Mouse (Mus musculus) MEL (cell line): Measurements from ENCODE around the gene Mul1. TPM values are rescaled to one million over a fixed set of nuclear protein-coding genes. Genes with fewer than 3 reads are reported as not detected.

Experiments used
- DNase-seq: peaks from one replicate; pipeline ENCODE4 v3.0.0; 2011; ENCODE audit warnings: low read depth, low spot score
- H3K27ac ChIP-seq: 2 replicates; pipeline ENCODE4 v1.5.1; 2012; ENCODE audit warnings: low read depth, mild to moderate bottlenecking, control low read depth, low read length, moderate library complexity; ENCODE audit not compliant: control insufficient read depth
- H3K27me3 ChIP-seq, 2 experiments: fragments of 150-350 bp in 1 of 2; sonication (generic) in 1 of 2; 2 replicates each; pipeline ENCODE4 v1.6.1; 2012; ENCODE audit warnings: low read length in 2 of 2, mild to moderate bottlenecking in 2 of 2, improper control_type of control experiment in 1 of 2, moderate library complexity in 1 of 2; ENCODE audit not compliant: insufficient read depth in 2 of 2, control insufficient read depth in 1 of 2
- H3K36me3 ChIP-seq, 2 experiments: 2 replicates each; pipeline ENCODE4 v1.6.1; 2012 to 2014; ENCODE audit warnings: low read length in 2 of 2, improper control_type of control experiment in 1 of 2, inconsistent platforms in 1 of 2, mild to moderate bottlenecking in 1 of 2; ENCODE audit not compliant: insufficient read depth in 2 of 2, control insufficient read depth in 1 of 2
- H3K4me1 ChIP-seq, 2 experiments: fragments of 150-350 bp in 1 of 2; sonication (generic) in 1 of 2; 2 replicates each; pipeline ENCODE4 v1.6.1; 2012; ENCODE audit warnings: low read length in 2 of 2, improper control_type of control experiment in 1 of 2, mild to moderate bottlenecking in 1 of 2; ENCODE audit not compliant: insufficient read depth in 2 of 2, control insufficient read depth in 1 of 2
- H3K4me3 ChIP-seq, 2 experiments: fragments of 150-350 bp in 1 of 2; sonication (generic) in 1 of 2; 2 replicates each; pipeline ENCODE4 v1.5.1; 2012; ENCODE audit warnings: low read depth in 2 of 2, low read length in 2 of 2, mild to moderate bottlenecking in 2 of 2, moderate library complexity in 2 of 2, control low read depth in 1 of 2, improper control_type of control experiment in 1 of 2; ENCODE audit not compliant: control insufficient read depth in 1 of 2, insufficient read depth in 1 of 2
- H3K79me2 ChIP-seq: 2 replicates; pipeline ENCODE4 v1.6.1; 2012; ENCODE audit warnings: mild to moderate bottlenecking, low read length, moderate library complexity; ENCODE audit not compliant: control insufficient read depth, poor library complexity, insufficient read depth
- H3K9ac ChIP-seq: 2 replicates; pipeline ENCODE4 v1.6.1; 2012; ENCODE audit warnings: low read depth, mild to moderate bottlenecking, control low read depth, low read length, moderate library complexity; ENCODE audit not compliant: control insufficient read depth, poor library complexity, severe bottlenecking
- H3K9me3 ChIP-seq: fragments of 150-350 bp; sonication (generic); replicated peaks from 2 replicates; pipeline ENCODE4 v1.6.1; 2012; ENCODE audit warnings: mild to moderate bottlenecking, low read length, improper control_type of control experiment, moderate library complexity; ENCODE audit not compliant: insufficient read depth
- BHLHE40 ChIP-seq: IDR thresholded peaks from 2 replicates; pipeline ENCODE4 v1.6.1; 2012; ENCODE audit warnings: low read depth, mild to moderate bottlenecking, inconsistent platforms, low read length, improper control_type of control experiment, borderline replicate concordance
- CHD1 ChIP-seq: IDR thresholded peaks from 2 replicates; pipeline ENCODE4 v1.6.1; 2012; ENCODE audit warnings: low read depth, mild to moderate bottlenecking, inconsistent platforms, low read length, improper control_type of control experiment
- CHD2 ChIP-seq: IDR thresholded peaks from 2 replicates; pipeline ENCODE4 v1.6.1; 2011; ENCODE audit warnings: low read length, improper control_type of control experiment
- CTCF ChIP-seq, 3 experiments: IDR thresholded peaks in 2 of 3; conservative IDR thresholded peaks in 1 of 3; 2 replicates each; pipeline ENCODE4 v1.5.1; 2011 to 2012; ENCODE audit warnings: low read length in 3 of 3, low read depth in 2 of 3, mild to moderate bottlenecking in 2 of 3, improper control_type of control experiment in 1 of 3, inconsistent platforms in 1 of 3, mixed read lengths in 1 of 3, moderate library complexity in 1 of 3; ENCODE audit not compliant: control insufficient read depth in 1 of 3, insufficient read depth in 1 of 3, poor library complexity in 1 of 3, severe bottlenecking in 1 of 3
- EP300 ChIP-seq, 2 experiments: IDR thresholded peaks; 2 replicates each; pipeline ENCODE4 v1.6.1; 2011; ENCODE audit warnings: improper control_type of control experiment in 2 of 2, low read length in 2 of 2, low read depth in 1 of 2, mild to moderate bottlenecking in 1 of 2
- ETS1 ChIP-seq: IDR thresholded peaks from 2 replicates; pipeline ENCODE4 v1.6.1; 2012; ENCODE audit warnings: low read depth, mild to moderate bottlenecking, inconsistent platforms, low read length, improper control_type of control experiment, moderate library complexity
- HCFC1 ChIP-seq: IDR thresholded peaks from 2 replicates; pipeline ENCODE4 v1.6.1; 2012; ENCODE audit warnings: low read depth, mild to moderate bottlenecking, inconsistent platforms, low read length, improper control_type of control experiment, moderate library complexity
- JUND ChIP-seq: IDR thresholded peaks from 2 replicates; pipeline ENCODE4 v1.6.1; 2011; ENCODE audit warnings: low read depth, mild to moderate bottlenecking, improper control_type of control experiment, low read length
- KAT2A ChIP-seq: conservative IDR thresholded peaks from 2 replicates; pipeline ENCODE4 v1.6.1; 2012; ENCODE audit warnings: low read depth, low read length, improper control_type of control experiment, inconsistent platforms
- MAFK ChIP-seq: IDR thresholded peaks from 2 replicates; pipeline ENCODE4 v1.6.1; 2011; ENCODE audit warnings: low read depth, mild to moderate bottlenecking, low read length, improper control_type of control experiment, borderline replicate concordance
- MEF2A ChIP-seq: IDR thresholded peaks from 2 replicates; pipeline ENCODE4 v1.6.1; 2014; ENCODE audit warnings: low read depth, mild to moderate bottlenecking, inconsistent platforms, low read length, improper control_type of control experiment; ENCODE audit not compliant: poor library complexity, insufficient replicate concordance, severe bottlenecking; ENCODE audit errors: extremely low read depth
- MXI1 ChIP-seq: IDR thresholded peaks from 2 replicates; pipeline ENCODE4 v1.6.1; 2011; ENCODE audit warnings: mild to moderate bottlenecking, low read depth, low read length, improper control_type of control experiment
- MYC ChIP-seq: IDR thresholded peaks from 2 replicates; pipeline ENCODE4 v1.6.1; 2011; ENCODE audit warnings: low read depth, mild to moderate bottlenecking, low read length, improper control_type of control experiment, moderate library complexity
- NELFE ChIP-seq: IDR thresholded peaks from 2 replicates; pipeline ENCODE4 v1.6.1; 2011; ENCODE audit warnings: low read depth, low read length, improper control_type of control experiment
- NRF1 ChIP-seq: IDR thresholded peaks from 2 replicates; pipeline ENCODE4 v1.6.1; 2014; ENCODE audit warnings: low read depth, mild to moderate bottlenecking, inconsistent platforms, low read length, improper control_type of control experiment, moderate library complexity; ENCODE audit not compliant: poor library complexity, insufficient read depth, severe bottlenecking
- POLR2A ChIP-seq, 2 experiments: IDR thresholded peaks; 2 replicates each; pipeline ENCODE4 v1.6.1; 2011 to 2012; ENCODE audit warnings: low read length in 2 of 2, mild to moderate bottlenecking in 2 of 2, control low read depth in 1 of 2, improper control_type of control experiment in 1 of 2, low read depth in 1 of 2, moderate library complexity in 1 of 2; ENCODE audit not compliant: control insufficient read depth in 1 of 2, insufficient read depth in 1 of 2, poor library complexity in 1 of 2
- POLR2AphosphoS5 ChIP-seq: IDR thresholded peaks from 2 replicates; pipeline ENCODE4 v1.6.1; 2012; ENCODE audit warnings: low read depth, borderline replicate concordance, mild to moderate bottlenecking, inconsistent platforms, low read length, moderate library complexity, mixed read lengths
- RAD21 ChIP-seq: IDR thresholded peaks from 2 replicates; pipeline ENCODE4 v1.6.1; 2011; ENCODE audit warnings: mild to moderate bottlenecking, low read depth, low read length, improper control_type of control experiment
- SIN3A ChIP-seq: IDR thresholded peaks from 2 replicates; pipeline ENCODE4 v1.6.1; 2012; ENCODE audit warnings: low read length, improper control_type of control experiment, inconsistent platforms
- SMC3 ChIP-seq: IDR thresholded peaks from 2 replicates; pipeline ENCODE4 v1.6.1; 2011; ENCODE audit warnings: low read depth, low read length, improper control_type of control experiment
- TAL1 ChIP-seq: IDR thresholded peaks from 2 replicates; pipeline ENCODE4 v1.6.1; 2012; ENCODE audit warnings: mild to moderate bottlenecking, inconsistent platforms, low read length, moderate library complexity, mixed read lengths
- TBP ChIP-seq: IDR thresholded peaks from 2 replicates; pipeline ENCODE4 v1.8.0; 2011; ENCODE audit warnings: low read depth, low read length, improper control_type of control experiment
- TCF12 ChIP-seq: IDR thresholded peaks from 2 replicates; pipeline ENCODE4 v1.6.1; 2014; ENCODE audit warnings: low read depth, mild to moderate bottlenecking, inconsistent platforms, low read length, improper control_type of control experiment, moderate library complexity
- UBTF ChIP-seq: IDR thresholded peaks from 2 replicates; pipeline ENCODE4 v1.6.1; 2012; ENCODE audit warnings: low read depth, mild to moderate bottlenecking, inconsistent platforms, low read length, improper control_type of control experiment, moderate library complexity, borderline replicate concordance; ENCODE audit not compliant: insufficient read depth
- USF1 ChIP-seq: IDR thresholded peaks from 2 replicates; pipeline ENCODE4 v1.6.1; 2014; ENCODE audit warnings: low read depth, mild to moderate bottlenecking, inconsistent platforms, low read length, improper control_type of control experiment, moderate library complexity
- ZC3H11A ChIP-seq: IDR thresholded peaks from 2 replicates; pipeline ENCODE4 v1.6.1; 2012; ENCODE audit warnings: low read depth, mild to moderate bottlenecking, inconsistent platforms, low read length, improper control_type of control experiment
- ZMIZ1 ChIP-seq: IDR thresholded peaks from 2 replicates; pipeline ENCODE4 v1.6.1; 2012; ENCODE audit warnings: low read depth, mild to moderate bottlenecking, inconsistent platforms, low read length, improper control_type of control experiment, moderate library complexity
- polyA plus RNA-seq, 2 experiments: library from polyadenylated mRNA; stranded (reverse) in 1 of 2; unstranded in 1 of 2; fragments of >175 nt in 1 of 2; fragments of >200 nt in 1 of 2; gene quantifications; 2 replicates each; pipeline versions ENCODE4 v1.2.1 to v1.2.4; 2012; ENCODE audit warnings: low replicate concordance in 2 of 2, low read depth in 1 of 2; ENCODE audit not compliant: insufficient read length in 2 of 2, insufficient read depth in 1 of 2, missing spikeins in 1 of 2
- total RNA-seq: library from RNA; depleted of rRNA; stranded (reverse); fragments of 300-350 nt; gene quantifications from 2 replicates; pipeline ENCODE4 v1.2.3, GENCODE M21; 2012

Gene Mul1
- total and polyA plus RNA-seq, 3 experiments: 31.3 to 31.9 TPM; not detected in 1

- no peaks in the 10 kb centered on the region for H3K36me3 ChIP-seq
- DNase-seq: no peak
- no peak for TF ChIP-seq SMC3
- TF ChIP-seq USF1: no peak
- TF ChIP-seq POLR2A (IDR thresholded peaks at IDR 0.05; ENCODE audit: control insufficient read depth in 1 of 2, insufficient read depth in 1 of 2, low read depth in 1 of 2, low read length in 2 of 2, poor library complexity in 1 of 2): no peak
- no peak for TF ChIP-seq POLR2AphosphoS5
- no peak for TF ChIP-seq TBP
- no peak for TF ChIP-seq RAD21
- TF ChIP-seq SIN3A: no peak
- no peak for TF ChIP-seq BHLHE40
- TF ChIP-seq EP300 (IDR thresholded peaks at IDR 0.05; ENCODE audit: low read depth in 1 of 2, low read length in 2 of 2): no peak
- no peak for TF ChIP-seq HCFC1
- no peak for TF ChIP-seq ZMIZ1
- TF ChIP-seq MAFK: no peak
- no peak for TF ChIP-seq ETS1
- TF ChIP-seq NRF1: no peak
- no peak for TF ChIP-seq MYC
- TF ChIP-seq CHD1: no peak
- TF ChIP-seq KAT2A: no peak
- no peak for TF ChIP-seq CHD2
- no peak for TF ChIP-seq TCF12
- TF ChIP-seq ZC3H11A: no peak
- H3K9me3 ChIP-seq: no peaks in the 10 kb centered on the region
- no peaks in the 10 kb centered on the region for H3K79me2 ChIP-seq
- no peak overlapping the region for H3K27ac ChIP-seq
- H3K9ac ChIP-seq: no peak overlapping the region
- H3K27me3 ChIP-seq: no peaks in the 10 kb centered on the region
- H3K4me1 ChIP-seq: no peaks in the 10 kb centered on the region
- H3K4me3 ChIP-seq: no peak overlapping the region
Measured at GRCm38 (mm10) chr4:138467451-138467850, 33.0 kb downstream of the Mul1 start.

GRCm38 (mm10) chr4:138469080-138469479 lies 34.6 kb downstream of the Mul1 start:
- H3K9ac ChIP-seq: no peak overlapping the region
- no peak overlapping the region for H3K27ac ChIP-seq
- no peak for DNase-seq
- TF ChIP-seq CTCF (IDR thresholded peaks at IDR 0.05 in 2 of 3, conservative IDR thresholded peaks at IDR 0.05 in 1 of 3; ENCODE audit: control insufficient read depth in 1 of 3, insufficient read depth in 1 of 3, low read depth in 2 of 3, low read length in 3 of 3, poor library complexity in 1 of 3, severe bottlenecking in 1 of 3) (no peak), UBTF (no peak), BHLHE40 (no peak), JUND (no peak), POLR2AphosphoS5 (no peak), ZMIZ1 (no peak), MAFK (no peak), NELFE (no peak), MXI1 (no peak), TAL1 (no peak), RAD21 (no peak), ZC3H11A (no peak), MYC (no peak), TBP (no peak), MEF2A (no peak)
- no peaks in the 10 kb centered on the region for H3K4me1 ChIP-seq
- no peak overlapping the region for H3K4me3 ChIP-seq
- H3K79me2 ChIP-seq: no peaks in the 10 kb centered on the region
- H3K36me3 ChIP-seq: no peaks in the 10 kb centered on the region
- H3K27me3 ChIP-seq: no peaks in the 10 kb centered on the region
- no peaks in the 10 kb centered on the region for H3K9me3 ChIP-seq
